Mouse (Mus musculus): Measurements from ENCODE around the gene Wnt4. TPM values are rescaled to one million over a fixed set of nuclear protein-coding genes. Genes with fewer than 3 reads are reported as not detected.

Wnt4 gene
- total and polyA plus RNA-seq, 3 experiments: not detected

- peak; percentile 62 for DNase-seq (ENCODE audit: low read depth, low spot score)
- TF ChIP-seq JUND (IDR thresholded peaks at IDR 0.05; ENCODE audit: low read depth, low read length): no peak
- TF ChIP-seq MAZ (IDR thresholded peaks at IDR 0.05; ENCODE audit: low read depth, low read length): no peak
- TF ChIP-seq SMC3 (IDR thresholded peaks at IDR 0.05; ENCODE audit: low read depth, low read length): peak; percentile 76
- peak; percentile 73 for TF ChIP-seq RAD21 (IDR thresholded peaks at IDR 0.05; ENCODE audit: low read depth, low read length)
- TF ChIP-seq MXI1 (IDR thresholded peaks at IDR 0.05; ENCODE audit: low read depth, low read length): no peak
- peak; percentile 43 for TF ChIP-seq ZC3H11A (IDR thresholded peaks at IDR 0.05; ENCODE audit: low read depth, low read length)
- peak; percentile 19 to 80 (median 54); a peak in 4 of 6 replicates for TF ChIP-seq CTCF (IDR thresholded peaks at IDR 0.05 in 2 of 3, conservative IDR thresholded peaks at IDR 0.05 in 1 of 3; ENCODE audit: control insufficient read depth in 1 of 3, insufficient read depth in 1 of 3, low read depth in 2 of 3, low read length in 3 of 3, poor library complexity in 1 of 3, severe bottlenecking in 1 of 3)
- H3K4me3 ChIP-seq (ENCODE audit: control insufficient read depth in 1 of 2, insufficient read depth in 1 of 2, low read depth in 2 of 2, low read length in 2 of 2): no peak overlapping the region
- no peak overlapping the region for H3K9ac ChIP-seq (ENCODE audit: control insufficient read depth, low read depth, low read length, poor library complexity, severe bottlenecking)
- no peaks in the 10 kb centered on the region for H3K9me3 ChIP-seq (replicated peaks; ENCODE audit: insufficient read depth, low read length)
- H3K27ac ChIP-seq (ENCODE audit: control insufficient read depth, low read depth, low read length): no peak overlapping the region
- H3K36me3 ChIP-seq (ENCODE audit: control insufficient read depth in 1 of 2, insufficient read depth in 2 of 2, low read length in 2 of 2): no peaks in the 10 kb centered on the region
- no peaks in the 10 kb centered on the region for H3K27me3 ChIP-seq (ENCODE audit: control insufficient read depth in 1 of 2, insufficient read depth in 2 of 2, low read length in 2 of 2)
- H3K4me1 ChIP-seq (ENCODE audit: control insufficient read depth in 1 of 2, insufficient read depth in 2 of 2, low read length in 2 of 2): no peaks in the 10 kb centered on the region
- no peaks in the 10 kb centered on the region for H3K79me2 ChIP-seq (ENCODE audit: control insufficient read depth, insufficient read depth, low read length, poor library complexity)
Observed at GRCm38 (mm10) chr4:137308377-137308776, 31.1 kb downstream of the Wnt4 start.

GRCm38 (mm10) chr4:137313511-137313910 lies 36.2 kb downstream of the Wnt4 start:
- H3K9me3 ChIP-seq (replicated peaks; ENCODE audit: insufficient read depth, low read length): no peaks in the 10 kb centered on the region
- no peaks in the 10 kb centered on the region for H3K4me1 ChIP-seq (ENCODE audit: control insufficient read depth in 1 of 2, insufficient read depth in 2 of 2, low read length in 2 of 2)
- TF ChIP-seq POLR2A (IDR thresholded peaks at IDR 0.05; ENCODE audit: control insufficient read depth in 1 of 2, insufficient read depth in 1 of 2, low read depth in 1 of 2, low read length in 2 of 2, poor library complexity in 1 of 2): no peak
- peak; percentile 58 for TF ChIP-seq RAD21 (IDR thresholded peaks at IDR 0.05; ENCODE audit: low read depth, low read length)
- no peak for TF ChIP-seq GABPA (IDR thresholded peaks at IDR 0.05; ENCODE audit: low read depth, low read length)
- TF ChIP-seq ZNF384 (IDR thresholded peaks at IDR 0.05; ENCODE audit: low read depth, low read length): no peak
- TF ChIP-seq SMC3 (IDR thresholded peaks at IDR 0.05; ENCODE audit: low read depth, low read length): peak; percentile 62
- peak; percentile 31; the same call in 1 of the 2 replicates for TF ChIP-seq ZC3H11A (IDR thresholded peaks at IDR 0.05; ENCODE audit: low read depth, low read length)
- no peak for TF ChIP-seq POLR2AphosphoS2 (IDR thresholded peaks at IDR 0.05; ENCODE audit: low read length)
- peak in 2 of 3 experiments; percentile 19 to 61; a peak in 4 of 6 replicates for TF ChIP-seq CTCF (IDR thresholded peaks at IDR 0.05 in 2 of 3, conservative IDR thresholded peaks at IDR 0.05 in 1 of 3; ENCODE audit: control insufficient read depth in 1 of 3, insufficient read depth in 1 of 3, low read depth in 2 of 3, low read length in 3 of 3, poor library complexity in 1 of 3, severe bottlenecking in 1 of 3)
- no peak for TF ChIP-seq USF2 (IDR thresholded peaks at IDR 0.05; ENCODE audit: borderline replicate concordance in 1 of 2, insufficient read depth in 1 of 2, low read depth in 1 of 2, low read length in 2 of 2)
- no peak for TF ChIP-seq TBP (IDR thresholded peaks at IDR 0.05; ENCODE audit: low read depth, low read length)
- no peak for TF ChIP-seq USF1 (IDR thresholded peaks at IDR 0.05; ENCODE audit: low read depth, low read length)
- no peak for TF ChIP-seq E2F4 (IDR thresholded peaks at IDR 0.05; ENCODE audit: borderline replicate concordance, low read depth, low read length)
- no peak for TF ChIP-seq CHD2 (IDR thresholded peaks at IDR 0.05; ENCODE audit: low read length)
- no peak for TF ChIP-seq EP300 (IDR thresholded peaks at IDR 0.05; ENCODE audit: low read depth in 1 of 2, low read length in 2 of 2)
- no peak for TF ChIP-seq NRF1 (IDR thresholded peaks at IDR 0.05; ENCODE audit: insufficient read depth, low read depth, low read length, poor library complexity, severe bottlenecking)
- TF ChIP-seq HCFC1 (IDR thresholded peaks at IDR 0.05; ENCODE audit: low read depth, low read length): no peak
- TF ChIP-seq KAT2A (conservative IDR thresholded peaks at IDR 0.05; ENCODE audit: low read depth, low read length): no peak
- TF ChIP-seq MAFK (IDR thresholded peaks at IDR 0.05; ENCODE audit: borderline replicate concordance, low read depth, low read length): no peak
- no peak for TF ChIP-seq MAZ (IDR thresholded peaks at IDR 0.05; ENCODE audit: low read depth, low read length)
- DNase-seq (ENCODE audit: low read depth, low spot score): peak; percentile 57
- H3K79me2 ChIP-seq (ENCODE audit: control insufficient read depth, insufficient read depth, low read length, poor library complexity): no peaks in the 10 kb centered on the region
- no peaks in the 10 kb centered on the region for H3K27me3 ChIP-seq (ENCODE audit: control insufficient read depth in 1 of 2, insufficient read depth in 2 of 2, low read length in 2 of 2)
- no peak overlapping the region for H3K27ac ChIP-seq (ENCODE audit: control insufficient read depth, low read depth, low read length)
- no peak overlapping the region for H3K4me3 ChIP-seq (ENCODE audit: control insufficient read depth in 1 of 2, insufficient read depth in 1 of 2, low read depth in 2 of 2, low read length in 2 of 2)
- no peaks in the 10 kb centered on the region; a peak in 2 of 4 replicates for H3K36me3 ChIP-seq (ENCODE audit: control insufficient read depth in 1 of 2, insufficient read depth in 2 of 2, low read length in 2 of 2)
- no peak overlapping the region for H3K9ac ChIP-seq (ENCODE audit: control insufficient read depth, low read depth, low read length, poor library complexity, severe bottlenecking)

Data from MEL (cell line).